Mouse (Mus musculus) gastrocnemius, postnatal 36 days (tissue): Measurements from ENCODE around the gene Lysmd4. TPM values are rescaled to one million over a fixed set of nuclear protein-coding genes. Genes with fewer than 3 reads are reported as not detected.
A peak's percentile ranks its signal among the peaks of the same experiment; 100 is the strongest.
"Not testable (repeated sequence)": the region's sequence is repeated elsewhere in the genome, so short reads cannot be mapped to it uniquely, and the experiment has no call there.

Source experiments
- DNase-seq, 2 experiments: peaks; one replicate each; pipeline ENCODE4 v3.0.0; 2022
- intact Hi-C: fragments of 180-260 bp; cut with DNase I; formaldehyde crosslinking; loops from one replicate; pipeline ENCODE4 v1.15.1; 2025
- total RNA-seq, 2 experiments: library from RNA; stranded (reverse); gene quantifications; 2 replicates each; pipeline ENCODE4 v1.2.3; 2021

The Lysmd4 gene
- total RNA-seq, 2 experiments from 2014 or later: 6.0 to 7.1 TPM

DNA sequence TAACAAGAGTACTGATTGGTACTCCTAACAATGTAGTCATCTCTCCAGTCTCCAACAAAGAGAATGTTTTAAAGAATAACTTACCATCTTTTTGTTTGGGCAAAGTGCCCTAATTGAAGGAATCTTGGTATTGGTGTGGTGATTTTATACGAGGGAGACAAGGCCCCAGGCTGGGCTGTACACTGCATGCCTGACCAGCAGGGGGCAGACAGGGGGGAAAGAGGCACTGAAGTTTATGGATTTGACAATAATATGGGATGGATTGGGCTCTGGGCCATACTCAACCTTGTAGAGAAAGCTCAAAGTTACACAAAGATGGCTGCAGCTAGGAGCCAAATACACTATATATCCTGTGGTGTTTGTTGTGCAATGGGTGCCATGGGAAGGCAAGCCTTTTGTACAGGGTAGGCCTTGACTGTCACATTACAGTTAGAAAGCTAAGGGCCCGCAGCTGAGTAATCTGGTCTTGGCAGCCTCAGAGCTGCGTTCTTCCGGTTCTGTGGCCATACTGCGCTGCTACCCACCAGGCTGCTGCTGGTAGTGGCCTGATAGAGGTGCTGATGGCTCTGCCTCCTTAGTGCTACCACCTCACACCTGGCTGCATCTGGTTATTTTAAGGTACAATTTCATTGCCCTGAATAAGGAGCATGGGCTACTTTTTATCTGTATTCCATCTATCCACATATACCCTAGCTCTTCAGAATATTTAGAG, 6.7 kb downstream of the Lysmd4 start:
- DNase-seq: no peak
- intact Hi-C loops: no loop called here

GRCm38 (mm10) chr7:67229701-67230100, 7.4 kb downstream of the Lysmd4 start:
- intact Hi-C loops: loop anchor here (10.0 kb wide), 1 partner anchor 295 kb away; no protein-coding TSS in a partner anchor
- no peak for DNase-seq

DNA sequence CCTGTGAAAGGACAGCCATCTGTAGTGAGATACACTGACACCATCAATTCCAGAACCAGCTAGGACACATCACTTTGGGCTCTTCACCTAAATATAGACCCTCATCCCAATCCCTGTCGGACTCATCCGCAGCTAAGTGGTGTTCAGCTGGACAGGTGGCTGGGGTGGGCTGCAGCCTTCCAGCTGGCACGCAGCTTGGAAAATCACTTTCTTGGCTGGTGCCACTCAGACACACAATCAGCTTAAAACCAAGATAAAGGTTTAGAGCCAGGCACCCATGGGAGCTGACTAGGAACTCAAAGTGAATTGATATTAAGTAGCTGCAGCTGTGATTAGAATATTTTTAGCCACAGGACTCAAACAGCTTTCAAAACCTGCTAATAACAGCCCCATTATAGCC, 7.9 kb downstream of the Lysmd4 start:
- no peak for DNase-seq
- intact Hi-C loops: loop anchor here (10.0 kb wide), 1 partner anchor 295 kb away; no protein-coding TSS in a partner anchor

GRCm38 (mm10) chr7:67230640-67231140, 8.3 kb downstream of the Lysmd4 start:
- no peak for DNase-seq
- intact Hi-C loops: loop anchor here (10.0 kb wide), 1 partner anchor 294 kb away; no protein-coding TSS in a partner anchor

DNA sequence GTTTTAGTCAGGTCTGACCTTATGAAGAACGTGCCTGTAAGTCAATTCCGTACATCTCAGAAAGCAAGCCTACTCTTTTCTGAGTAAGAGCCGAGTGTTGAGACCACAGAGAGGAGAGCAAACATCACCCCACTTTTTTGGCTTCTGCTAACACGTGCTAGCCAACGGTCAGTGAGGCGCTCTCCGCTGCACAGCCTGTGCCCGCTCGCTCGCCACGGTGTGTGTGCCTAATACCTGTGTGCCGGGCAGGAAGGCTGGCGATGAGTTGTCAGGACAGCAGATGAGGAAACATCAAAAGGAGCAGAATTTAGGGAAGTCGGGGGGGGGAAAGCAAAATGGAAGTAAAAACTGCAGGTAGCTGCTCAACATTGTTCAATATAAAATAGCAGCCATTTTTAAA, 10.2 kb downstream of the Lysmd4 start:
- intact Hi-C loops: loop anchor here (10.0 kb wide), 1 partner anchor 292 kb away; no protein-coding TSS in a partner anchor
- no peak for DNase-seq

DNA sequence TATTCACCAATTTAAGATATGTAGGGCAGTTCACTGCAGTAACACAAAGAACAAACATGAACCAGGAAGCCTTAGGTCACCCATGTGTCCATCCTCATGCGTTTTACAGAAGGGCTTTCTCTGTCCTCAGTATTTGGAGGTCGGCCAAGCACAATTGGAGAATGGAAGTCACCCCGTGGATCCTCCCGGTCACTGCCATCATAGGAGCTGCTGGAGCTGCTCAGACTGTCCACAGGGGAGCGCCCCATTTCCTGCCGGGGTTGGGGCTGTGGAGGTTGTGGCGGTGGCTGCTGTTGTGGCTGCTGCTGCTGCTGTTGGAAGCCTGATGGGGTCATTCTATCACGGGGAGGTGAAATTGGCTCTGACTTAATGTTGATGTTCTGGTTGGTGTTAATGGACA, 12.5 kb downstream of the Lysmd4 start:
- DNase-seq: peak in 1 of 2 experiments; percentile 20
- intact Hi-C loops: loop anchor here (10.0 kb wide), 1 partner anchor 290 kb away; no protein-coding TSS in a partner anchor

DNA sequence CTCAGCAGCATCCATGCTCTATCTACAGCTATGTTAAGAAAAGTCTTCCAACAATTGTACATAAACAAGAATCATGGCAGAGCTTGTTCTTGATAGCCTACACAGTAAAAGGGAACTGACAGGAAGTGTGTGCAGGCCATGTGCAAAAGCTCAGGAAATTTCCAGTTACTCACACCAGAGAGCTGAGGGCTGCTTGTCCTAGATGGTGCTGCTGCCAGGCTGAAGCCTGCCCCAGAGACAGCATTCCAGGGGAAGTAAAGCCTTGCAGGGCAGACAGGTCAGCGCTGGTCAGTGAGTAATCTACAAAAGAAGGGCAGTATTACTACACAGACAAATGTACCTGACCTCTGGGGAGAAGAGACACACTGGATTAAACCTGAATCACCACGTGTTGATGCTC, 14.0 kb downstream of the Lysmd4 start:
- intact Hi-C loops: loop anchor here (10.0 kb wide), 1 partner anchor 288 kb away; no protein-coding TSS in a partner anchor
- no peak for DNase-seq

- intact Hi-C loops: loop anchor here (10.0 kb wide), 1 partner anchor 287 kb away; no protein-coding TSS in a partner anchor
- DNase-seq: no peak
Observed at GRCm38 (mm10) chr7:67237752-67238151, 15.4 kb downstream of the Lysmd4 start.

DNA sequence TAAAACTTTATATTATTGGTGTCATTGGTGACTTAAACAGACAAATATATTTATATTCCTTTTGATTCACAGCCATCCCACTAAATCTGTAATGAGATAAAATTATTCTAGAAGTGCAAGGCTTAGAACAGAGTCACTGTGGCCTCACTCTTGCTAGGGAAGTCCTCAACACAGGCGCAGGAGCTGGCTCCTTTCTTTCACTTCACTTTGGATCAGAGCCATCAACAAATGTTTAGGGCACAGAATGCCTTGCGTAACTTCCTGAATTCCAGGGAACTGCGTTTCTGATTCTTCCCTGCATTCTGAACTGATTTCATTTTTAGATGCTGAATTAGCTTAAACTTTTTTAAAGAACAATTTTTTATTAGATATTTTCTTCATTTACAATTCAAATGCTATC, 19.6 kb downstream of the Lysmd4 start:
- intact Hi-C loops: no loop called here
- no peak for DNase-seq

DNA sequence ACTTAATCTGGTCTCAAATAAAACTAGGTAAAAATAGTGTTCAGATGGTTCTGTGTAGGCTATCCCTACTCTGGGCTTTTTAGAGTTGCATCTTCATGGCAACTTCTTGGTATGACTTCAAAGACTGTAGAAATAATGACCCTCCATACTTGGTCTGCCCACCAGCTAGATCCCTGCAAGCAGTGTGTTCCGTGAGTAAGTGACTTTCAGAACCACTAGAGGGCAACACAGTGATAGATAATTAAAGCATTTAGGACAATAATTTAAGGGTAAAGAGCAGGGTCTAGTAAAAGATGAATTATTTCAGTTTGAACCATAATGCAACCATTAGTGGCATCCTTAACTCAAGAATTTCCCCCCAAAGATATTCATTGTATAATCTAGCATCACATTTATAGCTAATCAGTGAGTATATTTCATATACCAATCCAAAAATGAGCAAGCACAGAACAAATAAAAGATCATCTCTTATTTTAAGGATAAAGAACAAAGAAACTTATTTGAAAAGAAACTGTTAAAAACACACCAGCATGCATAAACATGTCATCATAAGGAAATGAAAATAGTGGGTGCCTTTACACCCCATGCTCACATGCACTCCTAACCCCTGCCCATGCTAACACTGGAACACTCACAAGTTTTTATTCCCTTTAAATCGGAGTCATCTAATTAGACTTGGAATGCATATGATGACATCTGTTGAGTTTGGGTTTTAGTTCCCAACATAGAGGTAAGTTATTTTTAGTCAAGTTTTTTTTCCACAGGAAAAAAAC, 21.0 kb downstream of the Lysmd4 start:
- intact Hi-C loops: no loop called here
- no peak for DNase-seq

GRCm38 (mm10) chr7:67243894-67244282, 21.5 kb downstream of the Lysmd4 start:
- intact Hi-C loops: no loop called here
- DNase-seq: no peak

DNA sequence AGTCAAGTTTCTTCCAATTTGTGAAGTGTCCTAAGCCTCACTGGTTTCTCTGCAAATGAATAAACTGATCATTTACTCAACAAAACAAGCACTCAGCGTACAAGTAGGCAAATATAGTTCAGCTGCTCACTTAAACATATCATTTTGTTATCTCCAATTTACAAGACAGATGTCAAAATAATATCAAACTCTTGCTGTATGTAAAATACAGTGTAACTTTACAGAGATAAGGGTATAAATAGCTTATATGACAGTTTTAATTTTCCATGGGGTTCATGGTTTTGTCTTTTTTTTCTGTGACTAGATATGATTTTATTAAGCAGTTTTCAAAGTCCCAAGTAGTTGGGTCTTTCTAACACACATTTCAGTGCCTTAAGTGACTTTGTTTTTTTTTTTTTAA, 22.9 kb downstream of the Lysmd4 start:
- intact Hi-C loops: no loop called here
- DNase-seq: no peak

DNA sequence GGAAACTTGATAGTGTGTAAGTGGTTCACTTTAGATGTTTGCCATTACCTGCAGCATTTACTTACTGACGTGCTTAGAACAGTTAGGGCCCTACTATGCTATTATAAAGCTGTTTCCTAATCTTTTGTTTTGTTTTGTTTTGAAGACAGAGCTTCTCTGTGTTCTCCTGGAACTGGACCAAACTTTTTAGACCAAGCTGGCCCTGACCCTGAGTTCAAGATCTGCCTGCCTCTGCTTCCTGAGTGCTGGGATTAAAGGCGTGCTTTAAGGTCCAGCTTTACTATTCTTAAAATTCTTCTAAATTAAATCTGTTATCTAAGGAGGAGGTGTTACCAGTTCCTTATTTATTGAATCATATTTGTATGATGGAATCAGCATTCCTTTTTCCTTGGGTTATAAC, 23.7 kb downstream of the Lysmd4 start:
- intact Hi-C loops: no loop called here
- no peak for DNase-seq

GRCm38 (mm10) chr7:67259828-67260563, 37.7 kb downstream of the Lysmd4 start:
- DNase-seq: peak; percentile 20 to 64
- intact Hi-C loops: no loop called here

DNA sequence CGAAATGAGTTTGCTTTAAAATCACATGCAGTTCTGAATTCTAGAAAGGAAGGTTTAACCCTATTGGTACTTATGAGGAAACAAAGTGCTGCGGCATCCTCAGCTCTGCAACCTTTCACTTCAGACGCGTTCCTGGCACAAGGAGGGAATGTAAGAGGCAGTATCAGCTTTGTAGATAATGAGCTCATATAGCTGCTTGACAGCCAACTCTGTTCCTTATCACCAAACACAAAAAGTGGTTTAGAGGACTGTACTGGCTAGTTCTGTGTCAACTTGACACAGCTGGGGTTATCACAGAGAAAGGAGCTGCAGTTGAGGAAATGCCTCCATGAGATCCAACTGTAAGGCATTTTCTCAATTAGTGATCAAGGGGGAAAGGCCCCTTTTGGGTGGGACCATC, 48.1 kb downstream of the Lysmd4 start:
- DNase-seq, intact Hi-C loops: not testable (repeated sequence)

DNA sequence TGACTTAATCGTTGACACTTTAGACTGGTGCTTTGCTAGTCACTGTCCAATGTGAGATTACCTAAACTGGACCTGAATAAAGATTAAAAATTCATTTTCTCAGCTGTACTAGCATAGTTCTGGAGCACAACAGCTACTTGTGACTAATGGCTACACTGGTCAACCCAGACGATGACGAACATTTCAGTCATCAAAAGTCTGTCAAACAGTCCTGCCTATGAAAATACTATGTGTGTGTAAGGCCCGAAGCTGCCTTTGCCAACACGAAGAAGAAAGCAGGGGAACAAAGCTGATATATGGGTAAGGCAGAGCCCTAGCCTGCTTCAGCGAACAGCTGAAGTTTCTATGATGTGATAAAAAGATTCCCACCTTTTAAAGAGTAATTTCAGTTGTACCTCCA, 61.2 kb downstream of the Lysmd4 start:
- intact Hi-C loops: no loop called here
- DNase-seq: no peak

DNA sequence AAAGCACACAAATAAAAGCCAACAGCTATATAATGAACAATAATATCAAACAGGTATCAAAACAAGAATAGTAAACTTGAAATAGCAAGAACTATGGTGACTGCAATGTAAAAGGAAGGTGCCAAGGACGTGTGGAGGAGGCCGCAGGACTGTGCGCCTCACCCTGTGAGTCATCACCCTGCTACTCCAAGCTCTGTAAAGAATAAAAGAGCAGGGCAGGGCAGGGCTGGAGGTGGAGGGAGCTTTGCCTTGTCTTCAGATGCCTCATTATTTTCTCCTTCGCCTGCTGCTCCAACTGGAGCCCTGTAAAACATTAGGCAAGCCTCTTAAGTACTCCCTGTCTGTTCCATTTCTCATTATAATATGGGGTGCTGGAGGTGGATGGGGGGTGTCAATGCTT, 65.1 kb downstream of the Lysmd4 start:
- intact Hi-C loops: no loop called here
- DNase-seq: no peak

- no peak for DNase-seq
- intact Hi-C loops: no loop called here
Observed at GRCm38 (mm10) chr7:67291356-67291755, 69.0 kb downstream of the Lysmd4 start.

DNA sequence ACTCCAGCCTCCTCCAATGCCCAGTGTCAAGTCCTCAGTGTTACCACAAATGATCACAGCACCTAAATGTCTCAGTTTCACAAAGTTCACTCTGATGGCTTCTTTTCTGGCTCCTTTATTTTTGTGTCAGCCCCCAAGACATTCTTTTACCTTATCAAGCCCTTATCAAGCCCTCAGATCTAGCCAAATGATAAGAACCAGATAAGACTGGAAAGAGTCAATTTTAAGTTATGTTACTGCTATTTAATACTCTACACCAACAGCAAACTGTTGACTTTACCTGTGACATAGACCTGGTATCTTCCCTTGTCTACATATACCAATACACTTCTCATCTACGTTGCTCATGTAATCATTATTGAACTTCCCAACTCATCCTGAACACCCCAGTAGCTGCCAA, 74.1 kb downstream of the Lysmd4 start:
- intact Hi-C loops: no loop called here
- DNase-seq: no peak

DNA sequence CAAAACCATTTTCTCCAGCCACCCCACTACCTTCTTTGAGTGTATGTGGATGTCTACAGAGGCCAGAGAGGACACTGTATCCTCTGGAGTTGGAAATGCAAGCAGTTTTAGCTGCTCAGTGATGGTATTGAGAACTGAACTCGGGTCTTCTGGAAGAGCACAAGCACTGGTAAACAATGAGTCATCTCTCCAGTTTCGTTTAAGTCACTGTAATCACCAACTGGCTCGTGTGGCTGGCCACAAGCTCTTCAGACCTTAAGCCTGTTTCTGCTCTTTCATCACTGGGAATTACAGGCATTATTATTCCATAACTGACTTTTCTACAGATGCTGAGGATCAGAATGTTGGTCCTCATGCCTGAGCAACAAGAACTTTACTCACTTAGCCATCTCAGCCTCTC, 82.6 kb downstream of the Lysmd4 start:
- intact Hi-C loops: no loop called here
- DNase-seq: no peak

- DNase-seq: no peak
- intact Hi-C loops: no loop called here
Observed at GRCm38 (mm10) chr7:67307078-67307477, 84.7 kb downstream of the Lysmd4 start.
